Mouse (Mus musculus) Patski (cell line): ENCODE measurements around the gene Dph3. TPM values are rescaled to one million over a fixed set of nuclear protein-coding genes. Genes with fewer than 3 reads are reported as not detected.

Experiments
- ATAC-seq: fragments of 100-300 bp; one replicate; pipeline ENCODE4 v1.8.0; 2021
- CTCF ChIA-PET: fragments of 350-600 bp; sonication (Branson Sonifier 250); formaldehyde crosslinking; loops from one replicate; lab custom pipeline; 2022; ENCODE audit warnings: inconsistent platforms; lab: Charles Lee
- POLR2A ChIA-PET: fragments of 350-600 bp; sonication (Branson Sonifier 250); formaldehyde crosslinking; loops from one replicate; lab custom pipeline; 2022; ENCODE audit warnings: antibody characterized with exemption, inconsistent platforms; lab: Charles Lee
- DNase-seq: peaks from one replicate; pipeline ENCODE4 v3.0.0-alpha.2; 2011; ENCODE audit warnings: low read depth, low spot score
- H3K27me3 ChIP-seq: fragments of 371-371 bp; one replicate; pipeline ENCODE4 v1.5.1; 2021
- CTCF ChIP-seq: fragments of 100-300 bp; IDR thresholded peaks from one replicate; pipeline ENCODE4 v1.5.1; 2021
- in situ Hi-C: fragments of 300-500 bp; cut with MboI; formaldehyde crosslinking; loops from 3 replicates; pipeline ENCODE4 v1.11.1; 2018; ENCODE audit warnings: low pct_unique_long_range_greater_than_20kb, mixed read lengths
- polyA plus RNA-seq: library from polyadenylated mRNA; unstranded; gene quantifications from one replicate; pipeline ENCODE4 v1.2.3, GENCODE M21; 2021

Gene Dph3
- polyA plus RNA-seq, 1 experiment from 2014 or later, result 50.1 TPM

DNA sequence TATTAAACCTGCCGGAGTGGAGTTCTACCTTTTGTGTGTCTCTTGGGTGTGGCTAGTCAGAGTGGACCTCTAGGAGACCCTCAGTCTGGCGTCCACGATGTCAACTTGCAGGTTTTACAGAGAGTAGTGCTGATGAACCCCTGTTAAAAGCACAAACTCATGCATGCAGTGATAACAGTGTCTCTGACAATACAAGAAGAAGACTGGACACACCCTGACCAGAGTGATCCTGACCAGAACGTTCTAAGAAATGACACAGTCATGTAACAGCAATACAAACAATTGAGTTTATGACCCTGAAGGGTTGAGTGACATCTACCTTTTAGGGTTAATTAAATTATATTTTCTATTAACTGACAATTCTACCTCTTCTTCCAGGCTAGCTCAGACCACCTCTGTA lies 27.9 kb downstream of the Dph3 start:
- in situ Hi-C loops, result no loop called here
- ATAC-seq (no peak), DNase-seq (no peak)
- ChIA-PET POLR2A (no interaction called here), CTCF (no interaction called here)
- no peak for TF ChIP-seq CTCF
- no peaks in the 10 kb centered on the region for H3K27me3 ChIP-seq

GRCm38 (mm10) chr14:32056675-32057074 lies 28.9 kb downstream of the Dph3 start:
- DNase-seq (no peak), ATAC-seq (no peak)
- ChIA-PET POLR2A (no interaction called here), CTCF (interaction anchor here (0.7 to 1.4 kb wide), 3 partner anchors 24 to 265 kb away, joined by 3 to 5 read pairs (median 3); no protein-coding TSS in a partner anchor)
- in situ Hi-C loops, result no loop called here
- TF ChIP-seq CTCF, result no peak
- H3K27me3 ChIP-seq, result no peaks in the 10 kb centered on the region

DNA sequence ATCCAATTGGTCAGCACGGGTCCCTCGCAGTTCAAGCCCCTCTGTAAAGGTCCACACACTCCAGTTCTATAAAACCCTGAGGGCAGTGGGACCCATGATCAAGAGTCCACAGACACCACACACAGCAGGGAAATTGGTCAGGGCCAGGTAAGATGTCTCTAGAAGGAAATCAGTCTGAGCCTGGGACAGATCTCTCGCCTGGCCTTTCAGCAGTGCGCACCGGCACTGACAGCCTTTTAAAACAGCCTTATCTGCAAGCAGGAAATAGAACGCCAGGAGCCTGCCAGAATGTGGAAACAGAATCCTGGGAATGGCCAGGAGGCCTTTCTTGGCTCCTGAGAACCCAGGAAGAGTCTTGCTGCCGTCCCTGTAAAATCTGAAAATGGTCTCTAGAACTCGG lies 29.7 kb downstream of the Dph3 start:
- ATAC-seq (no peak), DNase-seq (no peak)
- POLR2A ChIA-PET, result no interaction called here
- no peaks in the 10 kb centered on the region for H3K27me3 ChIP-seq
- CTCF ChIA-PET, result interaction anchor here (0.7 to 1.4 kb wide), 2 partner anchors 23 to 264 kb away, joined by 3 to 5 read pairs; no protein-coding TSS in a partner anchor
- TF ChIP-seq CTCF, result no peak
- in situ Hi-C loops, result no loop called here

DNA sequence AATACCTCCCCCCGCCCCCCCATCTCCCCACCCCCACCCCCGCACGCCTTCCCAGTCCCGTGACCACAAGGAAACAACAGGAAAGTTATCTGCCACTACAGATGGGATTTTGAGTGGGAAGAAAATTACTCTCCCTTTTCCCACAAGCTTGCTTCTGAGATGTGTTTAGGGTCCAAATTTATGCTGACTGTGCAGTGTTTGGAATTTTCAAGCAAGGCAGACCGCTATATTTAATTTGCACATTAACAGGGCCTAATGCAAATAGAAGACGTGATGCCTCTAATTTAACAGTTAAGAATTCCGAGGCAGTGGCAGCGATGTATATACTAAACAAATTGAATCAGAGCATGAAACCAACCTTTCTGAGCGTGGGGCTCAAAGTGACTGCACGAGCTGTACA lies 30.7 kb downstream of the Dph3 start:
- no peak for TF ChIP-seq CTCF
- POLR2A ChIA-PET, result no interaction called here
- CTCF ChIA-PET, result interaction anchor here (0.8 kb wide), 1 partner anchor 15 kb away, joined by 3 read pairs; no protein-coding TSS in a partner anchor
- H3K27me3 ChIP-seq, result no peaks in the 10 kb centered on the region
- no peak for DNase-seq
- in situ Hi-C loops, result no loop called here
- no peak for ATAC-seq

DNA sequence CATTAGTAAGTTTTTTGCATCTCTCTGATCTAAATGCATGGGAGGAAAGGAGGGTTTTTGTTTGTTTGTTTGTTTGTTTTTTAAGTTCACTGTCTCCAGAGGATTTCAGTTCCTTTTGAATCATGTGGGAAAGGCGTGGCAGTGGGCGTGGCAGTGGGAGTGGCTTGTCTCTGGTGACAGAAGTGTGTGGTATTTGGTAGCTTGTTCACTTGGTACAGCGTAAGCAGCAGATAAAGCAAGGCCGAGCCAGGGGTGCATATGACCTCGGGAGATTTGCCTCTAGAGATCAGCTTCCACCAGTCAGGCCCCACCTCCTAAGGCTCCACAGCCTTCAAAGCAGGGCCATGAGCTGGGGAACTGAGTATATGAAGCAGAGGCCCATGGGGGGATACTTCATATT lies 31.6 kb downstream of the Dph3 start:
- DNase-seq (no peak), ATAC-seq (no peak)
- ChIA-PET POLR2A (no interaction called here), CTCF (no interaction called here)
- in situ Hi-C loops, result no loop called here
- no peaks in the 10 kb centered on the region for H3K27me3 ChIP-seq
- TF ChIP-seq CTCF, result no peak

DNA sequence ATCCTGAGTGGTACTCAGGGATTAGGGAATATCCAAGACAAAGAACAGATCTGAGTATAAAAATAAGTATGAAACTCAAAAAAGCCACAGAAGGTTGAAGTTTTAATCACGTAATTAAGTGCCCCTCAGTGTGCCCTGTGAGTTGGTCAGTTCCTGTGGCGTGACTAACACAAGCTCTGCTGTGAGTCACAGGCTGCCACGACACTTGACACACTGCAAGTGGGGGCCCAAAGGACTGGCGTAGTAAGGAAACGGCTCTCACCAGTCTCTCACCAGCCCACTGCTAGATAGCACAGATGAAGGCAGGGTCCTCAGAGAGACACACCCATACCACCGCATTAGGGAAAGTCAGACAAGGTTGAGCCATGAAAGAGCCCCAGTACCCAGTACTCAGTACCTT lies 35.4 kb downstream of the Dph3 start:
- ChIA-PET POLR2A (no interaction called here), CTCF (interaction anchor here (0.6 to 1.4 kb wide), 3 partner anchors 26 to 96 kb away, joined by 3 read pairs; no protein-coding TSS in a partner anchor)
- in situ Hi-C loops, result no loop called here
- no peak for ATAC-seq
- no peaks in the 10 kb centered on the region for H3K27me3 ChIP-seq
- no peak for DNase-seq
- TF ChIP-seq CTCF, result no peak

GRCm38 (mm10) chr14:32046357-32046756 lies 39.2 kb downstream of the Dph3 start:
- CTCF ChIA-PET, result no interaction called here
- no peak for DNase-seq

GRCm38 (mm10) chr14:32042108-32042507 lies 43.4 kb downstream of the Dph3 start:
- H3K27me3 ChIP-seq, result no peaks in the 10 kb centered on the region
- CTCF ChIA-PET, result no interaction called here
- no peak for TF ChIP-seq CTCF
- DNase-seq, result no peak
- ATAC-seq, result no peak
- POLR2A ChIA-PET, result no interaction called here
- in situ Hi-C loops, result no loop called here

More at GRCm38 (mm10) chr14:32046357-32046756, 39.2 kb downstream of the Dph3 start:
- POLR2A ChIA-PET, result interaction anchor here (0.7 kb wide), 1 partner anchor 38 kb away, joined by 3 read pairs; no protein-coding TSS in a partner anchor
- in situ Hi-C loops, result no loop called here
- no peak for ATAC-seq
- no peaks in the 10 kb centered on the region for H3K27me3 ChIP-seq
- no peak for TF ChIP-seq CTCF

DNA sequence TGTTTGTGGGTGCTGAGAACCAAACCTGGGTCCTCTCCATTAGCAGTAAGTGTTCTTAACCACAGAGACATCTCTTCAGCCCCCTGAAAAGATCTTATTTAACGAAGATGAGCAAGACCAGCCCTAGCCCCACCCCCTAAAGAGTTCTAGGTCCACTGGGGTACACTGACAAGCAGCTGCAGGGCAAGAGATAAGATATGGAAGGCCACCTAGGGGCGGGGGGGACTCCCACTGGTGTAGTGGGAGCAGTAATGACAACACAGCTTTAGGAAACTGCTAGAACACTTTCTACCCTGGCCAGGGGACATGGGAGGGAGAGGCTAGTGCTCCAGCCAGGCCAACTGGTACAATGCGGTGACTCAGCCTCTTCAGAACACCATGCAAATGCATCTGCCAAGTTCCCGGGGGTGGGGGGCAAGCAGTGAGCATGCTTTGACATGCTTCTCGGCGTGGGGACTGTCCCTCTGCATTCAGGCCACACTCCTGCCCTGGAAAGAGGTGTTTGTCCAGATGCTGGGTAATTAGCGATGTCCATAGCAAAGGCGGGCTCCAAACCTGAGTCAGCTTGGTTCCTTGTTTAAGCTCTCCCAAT lies 47.8 kb downstream of the Dph3 start:
- in situ Hi-C loops, result no loop called here
- DNase-seq, result no peak
- ChIA-PET POLR2A (no interaction called here), CTCF (interaction anchor here (1.2 kb wide), 1 partner anchor 83 kb away, joined by 3 read pairs; no protein-coding TSS in a partner anchor)
- no peak for TF ChIP-seq CTCF
- H3K27me3 ChIP-seq, result no peaks in the 10 kb centered on the region
- no peak for ATAC-seq

- no peaks in the 10 kb centered on the region for H3K27me3 ChIP-seq
- CTCF ChIA-PET, result interaction anchor here (1.2 kb wide), 1 partner anchor 82 kb away, joined by 3 read pairs; no protein-coding TSS in a partner anchor
- ATAC-seq (no peak), DNase-seq (no peak)
- POLR2A ChIA-PET, result no interaction called here
- in situ Hi-C loops, result no loop called here
- no peak for TF ChIP-seq CTCF
Measured at GRCm38 (mm10) chr14:32036482-32036881, 49.0 kb downstream of the Dph3 start.

GRCm38 (mm10) chr14:32032522-32032921 lies 53.0 kb downstream of the Dph3 start:
- CTCF ChIA-PET, result interaction anchor here (0.7 to 6.4 kb wide), 13 partner anchors 8 to 375 kb away, joined by 3 to 72 read pairs (median 3); no protein-coding TSS in a partner anchor
- no peaks in the 10 kb centered on the region for H3K27me3 ChIP-seq
- POLR2A ChIA-PET, result no interaction called here
- TF ChIP-seq CTCF, result no peak
- DNase-seq, result no peak
- ATAC-seq, result no peak
- in situ Hi-C loops, result loop anchor here (5.0 kb wide), 1 partner anchor 75 kb away; no protein-coding TSS in a partner anchor

Other genes starting within 250 kb of the Dph3 start
- gene Galnt15, start 56.7 kb downstream of the Dph3 start, polyA plus RNA-seq, result 0.14 TPM
- 57.1 TPM for gene Oxnad1, start 355 bp downstream of the Dph3 start, polyA plus RNA-seq
- not detected for gene Msmb, start 56.3 kb upstream of the Dph3 start, polyA plus RNA-seq
- 65.0 TPM for gene Ncoa4, start 74.1 kb upstream of the Dph3 start, polyA plus RNA-seq
- gene Timm23, start 116.2 kb upstream of the Dph3 start, polyA plus RNA-seq, result 151 TPM
- gene Parg, start 116.2 kb upstream of the Dph3 start, polyA plus RNA-seq, result 27.8 TPM
- gene Ogdhl, start 236.3 kb upstream of the Dph3 start, polyA plus RNA-seq, result 20.6 TPM